Mouse (Mus musculus) heart, adult 2 months (tissue): ENCODE data around the gene Exoc4.

Experiments used
- CTCF ChIP-seq: fragments of 200-600 bp; IDR thresholded peaks from 2 replicates; pipeline ENCODE4 v1.8.1; 2022; ENCODE audit warnings: antibody characterized with exemption, mild to moderate bottlenecking, moderate library complexity
- EP300 ChIP-seq: fragments of 200-500 bp; IDR thresholded peaks from 2 replicates; pipeline ENCODE4 v1.6.1; 2011; ENCODE audit warnings: low read depth, low read length, control low read depth; ENCODE audit not compliant: insufficient read depth
- POLR2A ChIP-seq: fragments of 200-500 bp; IDR thresholded peaks from 2 replicates; pipeline ENCODE4 v1.6.1; 2011; ENCODE audit warnings: mild to moderate bottlenecking, low read depth, low read length, control low read depth; ENCODE audit not compliant: insufficient read depth

DNA sequence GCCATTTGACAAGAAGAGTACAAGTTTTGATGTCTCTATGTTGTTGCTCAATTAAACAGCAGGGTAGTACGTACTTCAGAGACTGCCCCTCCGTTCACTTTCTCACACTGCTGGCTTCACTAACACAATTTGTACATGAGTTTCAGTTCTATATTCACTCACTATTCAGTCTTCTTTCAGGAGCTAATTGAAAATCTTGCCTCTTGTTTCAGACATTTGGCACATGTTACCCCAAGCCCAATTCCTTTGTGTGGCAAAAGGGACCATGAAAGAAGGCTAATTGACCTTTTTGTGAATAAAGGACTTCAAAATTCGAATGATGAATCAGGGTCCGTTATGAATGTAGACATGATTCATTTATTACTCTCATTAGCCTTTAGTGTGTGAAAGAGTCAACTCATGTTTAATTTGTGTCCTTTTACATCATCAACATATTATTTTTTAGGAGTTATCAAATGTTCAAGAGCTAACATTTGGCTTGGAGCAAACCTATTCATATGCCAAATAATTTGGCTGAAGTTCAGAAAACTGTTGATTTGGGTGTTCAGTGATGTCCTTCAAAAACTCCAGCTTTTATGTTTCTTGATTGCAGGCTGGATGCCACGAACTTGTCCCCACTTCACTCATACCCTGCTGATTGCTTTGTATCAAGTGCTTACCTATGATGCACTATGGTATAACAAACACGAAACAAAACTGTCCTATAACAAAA, 467.5 kb downstream of the Exoc4 start:
- TF ChIP-seq CTCF (no peak), POLR2A (no peak), EP300 (no peak)
